ENCODE assay signal across 8 mouse cellular contexts in the genomic region with DNA sequence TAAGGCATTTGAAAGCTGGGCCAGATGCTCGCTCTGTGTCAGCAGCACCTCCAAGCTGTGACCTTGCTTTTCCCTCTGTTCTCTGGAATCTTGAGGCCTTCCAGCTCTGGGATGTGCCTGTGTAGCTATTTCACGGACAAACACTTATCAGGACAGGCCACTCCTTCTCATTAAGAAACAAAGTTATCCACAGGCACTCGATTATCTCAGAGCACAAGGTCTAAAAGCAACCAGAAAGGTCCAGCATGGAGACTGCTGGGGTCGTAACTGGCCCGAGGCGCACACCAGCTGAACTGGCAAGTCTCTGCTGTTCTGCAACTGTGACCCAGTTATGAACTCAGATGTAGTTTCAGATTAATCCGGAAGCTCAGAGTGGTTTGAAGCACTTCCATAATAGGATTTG.
DNase-seq lines count a peak whose midpoint lies in the region; ATAC-seq and TF ChIP-seq lines count a peak whose summit lies in the region.

No protein-coding gene starts in this region.

- no peaks in the 10 kb centered on the region for H3K36me3 ChIP-seq in hindbrain, embryonic 16.5 days (ENCODE audit: control insufficient read depth, insufficient read depth, low read length)
- peaks cover 12% of the 10 kb centered on the region for H3K36me3 ChIP-seq in hindbrain, embryonic 13.5 days
- H3K36me3 ChIP-seq in megakaryocyte, embryonic 14.5 days (replicated peaks; ENCODE audit: low read length), result peaks cover 92% of the 10 kb centered on the region
- H3K36me3 ChIP-seq in forebrain, postnatal 0 days (ENCODE audit: insufficient read depth), result no peaks in the 10 kb centered on the region; the same call in 1 of the 2 replicates
- H3K36me3 ChIP-seq in midbrain, embryonic 10.5 days, result no peaks in the 10 kb centered on the region

- WGBS in hindbrain, embryonic 16.5 days, result 73% methylated on average over 7 of the region's 7 CpGs
- 78% methylated on average over 7 of the region's 7 CpGs for WGBS in hindbrain, embryonic 13.5 days
- WGBS in forebrain, postnatal 0 days, result 79% methylated on average over 7 of the region's 7 CpGs
- WGBS in midbrain, embryonic 10.5 days, result 84% methylated on average over 7 of the region's 7 CpGs

- no peaks in the 10 kb centered on the region for H3K27me3 ChIP-seq in hindbrain, embryonic 16.5 days (replicated peaks; ENCODE audit: control insufficient read depth, insufficient read depth, low read length)
- H3K27me3 ChIP-seq in hindbrain, embryonic 13.5 days, result no peaks in the 10 kb centered on the region
- H3K27me3 ChIP-seq in megakaryocyte, embryonic 14.5 days (replicated peaks), result no peaks in the 10 kb centered on the region
- no peaks in the 10 kb centered on the region for H3K27me3 ChIP-seq in forebrain, postnatal 0 days (ENCODE audit: insufficient read depth, low read length)
- H3K27me3 ChIP-seq in midbrain, embryonic 10.5 days (ENCODE audit: low read depth, poor library complexity, severe bottlenecking), result no peaks in the 10 kb centered on the region

- no peak overlapping the region for H3K4me3 ChIP-seq in hindbrain, embryonic 16.5 days (ENCODE audit: low read length)
- no peak overlapping the region for H3K4me3 ChIP-seq in hindbrain, embryonic 13.5 days
- peak overlapping the region; percentile 35 for H3K4me3 ChIP-seq in megakaryocyte, embryonic 14.5 days (replicated peaks)
- no peak overlapping the region for H3K4me3 ChIP-seq in forebrain, postnatal 0 days (ENCODE audit: low read depth, low read length)
- no peak overlapping the region for H3K4me3 ChIP-seq in midbrain, embryonic 10.5 days

- 0 out of 2 replicates have a peak, but pooled peaks cover 7% of the 10 kb centered on the region for H3K4me1 ChIP-seq in hindbrain, embryonic 16.5 days (ENCODE audit: control insufficient read depth, insufficient read depth, low read depth, low read length)
- peaks cover 14% of the 10 kb centered on the region; the same call in 1 of the 2 replicates for H3K4me1 ChIP-seq in hindbrain, embryonic 13.5 days (replicated peaks)
- H3K4me1 ChIP-seq in megakaryocyte, embryonic 14.5 days, result peaks cover 100% of the 10 kb centered on the region
- H3K4me1 ChIP-seq in forebrain, postnatal 0 days (ENCODE audit: insufficient read depth), result peaks cover 3% of the 10 kb centered on the region; the same call in 1 of the 2 replicates
- no peaks in the 10 kb centered on the region for H3K4me1 ChIP-seq in midbrain, embryonic 10.5 days

- H3K9me3 ChIP-seq in hindbrain, embryonic 16.5 days (ENCODE audit: control insufficient read depth, low read length), result no peaks in the 10 kb centered on the region
- no peaks in the 10 kb centered on the region for H3K9me3 ChIP-seq in hindbrain, embryonic 13.5 days
- no peaks in the 10 kb centered on the region for H3K9me3 ChIP-seq in megakaryocyte, embryonic 14.5 days
- H3K9me3 ChIP-seq in forebrain, postnatal 0 days (ENCODE audit: low read length), result no peaks in the 10 kb centered on the region
- H3K9me3 ChIP-seq in midbrain, embryonic 10.5 days (replicated peaks), result no peaks in the 10 kb centered on the region

- H3K27ac ChIP-seq in hindbrain, embryonic 16.5 days (ENCODE audit: low read depth, low read length), result 0 out of 2 replicates have a peak overlapping the region, but pooled peaks have one; percentile 23
- no peak overlapping the region for H3K27ac ChIP-seq in hindbrain, embryonic 13.5 days
- H3K27ac ChIP-seq in forebrain, postnatal 0 days (ENCODE audit: low read depth, low read length), result no peak overlapping the region
- H3K27ac ChIP-seq in midbrain, embryonic 10.5 days (replicated peaks), result no peak overlapping the region

- no peak overlapping the region for H3K9ac ChIP-seq in hindbrain, embryonic 16.5 days (ENCODE audit: low read depth, low read length)
- no peak overlapping the region for H3K9ac ChIP-seq in hindbrain, embryonic 13.5 days
- H3K9ac ChIP-seq in forebrain, postnatal 0 days, result no peak overlapping the region

- TF ChIP-seq CTCF in forebrain, postnatal 0 days (IDR thresholded peaks at IDR 0.05; ENCODE audit: low read depth), result no peak

- H3K4me2 ChIP-seq in hindbrain, embryonic 16.5 days (ENCODE audit: low read length), result no peak overlapping the region
- H3K4me2 ChIP-seq in hindbrain, embryonic 13.5 days, result no peak overlapping the region
- H3K4me2 ChIP-seq in forebrain, postnatal 0 days (ENCODE audit: low read depth), result no peak overlapping the region

- peak; percentile 65 for DNase-seq in kidney, postnatal 10 days
- DNase-seq in thymus, postnatal 25 days, result no peak
- no peak for DNase-seq in forebrain, postnatal 0 days
- DNase-seq in midbrain, embryonic 10.5 days (ENCODE audit: low spot score), result no peak

- no peak for ATAC-seq in hindbrain, embryonic 16.5 days
- no peak for ATAC-seq in hindbrain, embryonic 13.5 days (ENCODE audit: low FRiP score)
- ATAC-seq in erythroid progenitor cell, adult 5-6 weeks (replicated peaks; ENCODE audit: low FRiP score, poor library complexity, severe bottlenecking), result peak; percentile 53
- no peak for ATAC-seq in forebrain, postnatal 0 days
